Mouse (Mus musculus): Measurements from ENCODE around the gene Ttc27. TPM values are rescaled to one million over a fixed set of nuclear protein-coding genes. Genes with fewer than 3 reads are reported as not detected.

Ttc27 gene
- total and polyA plus RNA-seq, 3 experiments = 55.2 to 59.9 TPM; not detected in 1

DNA sequence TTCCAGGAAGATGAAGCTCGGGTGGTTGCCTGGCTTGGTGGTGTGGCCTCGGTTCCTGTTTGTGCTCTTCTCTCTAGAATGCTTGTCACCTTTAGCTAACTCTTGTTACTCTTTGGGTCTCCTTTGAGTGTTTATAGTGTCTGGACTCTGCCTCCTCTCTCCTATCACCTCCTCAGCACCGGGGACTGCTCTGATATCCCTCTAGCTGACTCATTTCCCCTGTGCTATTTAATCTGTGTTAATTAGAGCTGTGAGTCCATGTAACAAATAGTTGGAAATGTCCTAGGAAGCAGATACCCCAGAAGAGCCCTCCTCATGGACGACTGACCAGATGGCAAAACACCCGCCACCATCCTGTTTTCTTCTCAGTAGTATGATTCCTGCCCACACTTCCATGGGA lies 68.1 kb downstream of the Ttc27 start (continued):
- TF ChIP-seq UBTF (IDR thresholded peaks at IDR 0.05; ENCODE audit: borderline replicate concordance, insufficient read depth, low read depth, low read length) (no peak), CHD2 (IDR thresholded peaks at IDR 0.05; ENCODE audit: low read length) (no peak), KAT2A (conservative IDR thresholded peaks at IDR 0.05; ENCODE audit: low read depth, low read length) (no peak), MXI1 (IDR thresholded peaks at IDR 0.05; ENCODE audit: low read depth, low read length) (no peak; the same call in 1 of the 2 replicates), CHD1 (IDR thresholded peaks at IDR 0.05; ENCODE audit: low read depth, low read length) (no peak), POLR2AphosphoS2 (IDR thresholded peaks at IDR 0.05; ENCODE audit: low read length) (no peak), E2F4 (IDR thresholded peaks at IDR 0.05; ENCODE audit: borderline replicate concordance, low read depth, low read length) (no peak), ZC3H11A (IDR thresholded peaks at IDR 0.05; ENCODE audit: low read depth, low read length) (no peak), MYB (IDR thresholded peaks at IDR 0.05; ENCODE audit: low read depth, low read length) (no peak), POLR2AphosphoS5 (IDR thresholded peaks at IDR 0.05; ENCODE audit: borderline replicate concordance, low read depth, low read length) (no peak), RCOR1 (IDR thresholded peaks at IDR 0.05; ENCODE audit: low read depth, low read length) (peak; percentile 11; the same call in 1 of the 2 replicates), RAD21 (IDR thresholded peaks at IDR 0.05; ENCODE audit: low read depth, low read length) (no peak), ZMIZ1 (IDR thresholded peaks at IDR 0.05; ENCODE audit: low read depth, low read length) (no peak), USF1 (IDR thresholded peaks at IDR 0.05; ENCODE audit: low read depth, low read length) (no peak), HCFC1 (IDR thresholded peaks at IDR 0.05; ENCODE audit: low read depth, low read length) (no peak), ETS1 (IDR thresholded peaks at IDR 0.05; ENCODE audit: low read depth, low read length) (peak; percentile 18; the same call in 1 of the 2 replicates), USF2 (IDR thresholded peaks at IDR 0.05; ENCODE audit: borderline replicate concordance in 1 of 2, insufficient read depth in 1 of 2, low read depth in 1 of 2, low read length in 2 of 2) (no peak)

DNA sequence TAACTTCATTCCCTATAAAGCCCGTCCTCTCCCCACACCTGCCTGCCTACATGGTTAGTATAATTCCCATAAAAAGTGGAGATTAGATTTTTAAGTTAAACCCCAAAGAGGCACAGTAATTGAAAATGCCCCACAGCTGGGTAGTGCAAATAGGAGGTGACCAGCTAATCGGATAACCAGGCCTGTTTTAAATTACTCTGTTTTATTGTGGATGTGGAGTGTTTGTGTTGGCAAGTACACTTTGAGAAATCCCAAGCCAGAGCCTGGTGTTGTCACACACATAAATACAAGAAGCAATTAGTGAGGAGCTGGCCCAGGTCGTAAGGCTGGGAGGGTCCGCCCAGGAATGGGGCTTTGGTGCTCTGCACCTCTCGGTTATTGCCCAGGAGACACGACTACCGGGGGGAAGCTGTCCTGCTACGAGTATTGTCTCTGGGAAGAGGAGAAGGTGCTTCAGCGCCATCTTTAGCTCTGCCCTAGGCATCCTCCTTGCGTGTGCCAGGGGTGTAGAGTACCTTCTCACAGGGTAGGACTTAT lies 68.7 kb downstream of the Ttc27 start:
- peaks cover 1 to 11% of the 10 kb centered on the region in 2 experiments; a peak in 3 of 4 replicates for H3K36me3 ChIP-seq (ENCODE audit: control insufficient read depth in 1 of 2, insufficient read depth in 2 of 2, low read length in 2 of 2)
- peaks cover 10 to 15% of the 10 kb centered on the region in 2 experiments for H3K4me1 ChIP-seq (ENCODE audit: control insufficient read depth in 1 of 2, insufficient read depth in 2 of 2, low read length in 2 of 2)
- no peak overlapping the region for H3K27ac ChIP-seq (ENCODE audit: control insufficient read depth, low read depth, low read length)

More for the DNA sequence above, 68.7 kb downstream of the Ttc27 start:
- Histone ChIP-seq H3K4me3 (ENCODE audit: control insufficient read depth in 1 of 2, insufficient read depth in 1 of 2, low read depth in 2 of 2, low read length in 2 of 2) (no peak overlapping the region), H3K9me3 (replicated peaks; ENCODE audit: insufficient read depth, low read length) (no peaks in the 10 kb centered on the region), H3K9ac (ENCODE audit: control insufficient read depth, low read depth, low read length, poor library complexity, severe bottlenecking) (no peak overlapping the region), H3K27me3 (ENCODE audit: control insufficient read depth in 1 of 2, insufficient read depth in 2 of 2, low read length in 2 of 2) (no peaks in the 10 kb centered on the region), H3K79me2 (ENCODE audit: control insufficient read depth, insufficient read depth, low read length, poor library complexity) (no peaks in the 10 kb centered on the region)
- DNase-seq (ENCODE audit: low read depth, low spot score) = no peak
- TF ChIP-seq ELF1 (IDR thresholded peaks at IDR 0.05; ENCODE audit: low read depth, low read length) (no peak), MAFK (IDR thresholded peaks at IDR 0.05; ENCODE audit: borderline replicate concordance, low read depth, low read length) (no peak), MYB (IDR thresholded peaks at IDR 0.05; ENCODE audit: low read depth, low read length) (no peak)
